Mouse (Mus musculus) embryo, embryonic 10 days (tissue): ENCODE results near the gene Tmem132b.

Source experiments
- DNase-seq: peaks from one replicate; pipeline ENCODE4 v3.0.0-alpha.2; 2015; ENCODE audit warnings: low spot score

Tmem132b gene

GRCm38 (mm10) chr5:125772756-125773155, 241.2 kb downstream of the Tmem132b start:
- DNase-seq = peak; percentile 44

DNA sequence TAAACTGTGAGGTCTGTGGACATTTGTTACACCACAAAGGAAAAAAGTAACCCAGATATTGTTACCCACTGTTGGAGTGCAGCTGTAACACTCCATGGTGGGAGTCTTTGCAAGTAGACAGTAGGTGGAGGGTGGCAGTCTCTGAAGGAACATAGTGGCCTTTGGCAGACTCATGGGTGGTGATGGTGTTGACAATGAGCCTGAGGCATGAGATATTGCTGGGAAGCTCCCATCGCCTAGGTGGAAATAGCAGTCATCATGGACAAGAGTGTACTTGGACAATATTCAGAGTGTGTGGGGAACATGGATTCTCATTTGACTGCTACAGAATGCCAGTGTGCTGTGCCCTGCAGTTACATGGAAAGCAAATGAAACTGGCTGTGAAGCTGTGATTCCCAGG, 248.8 kb downstream of the Tmem132b start:
- DNase-seq = no peak

DNA sequence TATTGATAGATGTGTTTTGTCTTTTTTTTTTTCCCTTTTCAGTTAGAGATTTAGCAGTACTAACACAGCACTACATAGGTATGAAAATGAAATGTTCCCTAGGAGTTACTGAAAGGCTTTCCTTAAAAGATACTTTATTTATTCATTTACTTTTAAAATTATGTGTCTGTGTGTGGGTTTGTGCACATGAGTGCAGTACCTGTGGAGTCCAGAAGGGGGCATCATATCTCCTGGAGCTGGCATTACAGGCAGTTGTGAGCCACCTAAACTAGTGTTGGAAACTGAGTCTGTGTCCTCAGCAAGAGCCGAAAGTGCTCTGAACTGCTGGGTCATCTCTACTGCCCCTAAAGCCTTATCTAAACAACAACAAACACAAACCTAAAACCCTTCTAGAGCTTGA, 261.1 kb downstream of the Tmem132b start:
- DNase-seq = no peak

- DNase-seq = no peak
These were observed 262.7 kb downstream of the Tmem132b start for GRCm38 (mm10) chr5:125794318-125794717.

- no peak for DNase-seq
These were observed 268.0 kb downstream of the Tmem132b start for GRCm38 (mm10) chr5:125799622-125800021.

DNA sequence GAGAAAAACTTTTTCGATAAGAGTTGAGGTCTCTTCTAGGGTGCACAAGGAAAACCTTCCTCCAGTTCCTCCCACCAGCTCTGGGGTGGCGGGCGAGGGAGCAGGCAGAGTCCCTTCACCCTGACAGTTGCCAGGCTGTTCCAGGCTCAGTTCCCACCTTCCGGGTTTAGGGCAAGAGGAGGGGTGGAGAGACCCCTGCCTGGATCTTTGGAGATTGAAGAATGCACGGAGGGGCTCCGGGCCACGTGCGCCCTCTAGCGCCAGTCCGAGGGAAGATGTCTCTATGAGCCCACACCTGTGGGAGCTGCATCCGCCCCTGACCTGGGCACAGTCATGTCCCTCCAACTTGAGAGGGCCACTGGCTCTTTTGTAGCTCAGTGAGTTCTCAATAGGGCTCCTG, 268.5 kb downstream of the Tmem132b start:
- DNase-seq = peak; percentile 73

GRCm38 (mm10) chr5:125802801-125803200, 271.2 kb downstream of the Tmem132b start:
- DNase-seq = no peak

GRCm38 (mm10) chr5:125805327-125805726, 273.8 kb downstream of the Tmem132b start:
- no peak for DNase-seq

- DNase-seq = no peak
These were observed 276.3 kb downstream of the Tmem132b start for GRCm38 (mm10) chr5:125807861-125808260.

DNA sequence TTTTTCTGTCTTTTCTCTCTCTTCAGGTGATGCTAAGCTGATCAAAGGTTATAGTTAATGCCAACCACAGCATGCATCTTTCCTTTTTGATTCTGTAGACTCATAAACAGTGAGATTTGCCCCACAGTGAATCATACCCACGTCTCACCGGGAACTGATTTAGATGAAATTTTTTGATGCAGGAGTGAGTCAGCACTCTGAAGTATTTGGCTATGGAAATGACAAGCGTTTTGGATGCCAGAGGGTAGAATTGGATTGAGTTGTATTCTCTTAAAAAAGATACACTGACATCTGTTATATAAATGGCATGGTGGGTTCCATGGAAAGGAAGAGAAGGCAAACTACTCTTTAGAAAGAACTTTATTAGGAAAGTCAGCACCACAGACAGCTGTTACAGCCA, 297.8 kb downstream of the Tmem132b start:
- DNase-seq = no peak

DNA sequence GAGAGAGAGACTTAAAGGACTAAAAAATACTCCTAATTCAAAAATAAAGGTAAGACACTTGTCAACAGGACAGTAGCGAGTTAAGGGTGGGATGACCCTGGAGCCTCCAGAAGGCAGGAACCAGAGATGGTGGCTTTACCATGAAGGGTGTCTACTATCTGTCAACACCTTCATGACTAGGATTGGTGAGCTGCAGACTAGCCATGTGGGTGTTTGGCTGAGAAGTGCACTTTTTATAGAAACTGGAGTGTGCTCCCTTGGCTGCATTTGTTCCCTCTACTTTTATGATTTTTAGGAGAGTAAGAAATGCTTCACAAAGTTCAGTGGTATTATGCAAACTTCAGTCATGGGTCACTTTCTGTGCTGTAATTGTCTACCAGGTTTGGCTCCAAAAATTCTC, 304.3 kb downstream of the Tmem132b start:
- DNase-seq = no peak

DNA sequence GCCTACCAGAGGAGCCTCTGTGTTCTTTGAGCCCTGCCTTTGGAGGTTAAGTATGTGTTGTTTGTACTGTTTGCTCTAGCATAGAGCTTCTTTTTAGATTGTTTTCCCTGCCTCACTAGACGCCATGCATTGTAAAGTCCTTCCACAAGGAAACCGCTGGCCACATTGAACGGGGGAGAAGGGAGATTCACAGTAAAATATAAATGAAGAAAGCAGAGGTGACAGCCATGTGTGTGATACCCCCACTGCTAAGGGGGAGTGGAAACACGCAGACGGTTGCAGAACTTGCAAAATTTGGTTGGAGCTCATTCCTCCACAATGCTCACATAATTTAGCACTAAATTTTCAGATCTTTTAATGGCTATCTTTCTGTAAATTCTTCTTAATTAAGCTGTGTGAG, 305.2 kb downstream of the Tmem132b start:
- DNase-seq = no peak
